Comparison of ENCODE assay signal across 1 mouse cellular context in the genomic region with DNA sequence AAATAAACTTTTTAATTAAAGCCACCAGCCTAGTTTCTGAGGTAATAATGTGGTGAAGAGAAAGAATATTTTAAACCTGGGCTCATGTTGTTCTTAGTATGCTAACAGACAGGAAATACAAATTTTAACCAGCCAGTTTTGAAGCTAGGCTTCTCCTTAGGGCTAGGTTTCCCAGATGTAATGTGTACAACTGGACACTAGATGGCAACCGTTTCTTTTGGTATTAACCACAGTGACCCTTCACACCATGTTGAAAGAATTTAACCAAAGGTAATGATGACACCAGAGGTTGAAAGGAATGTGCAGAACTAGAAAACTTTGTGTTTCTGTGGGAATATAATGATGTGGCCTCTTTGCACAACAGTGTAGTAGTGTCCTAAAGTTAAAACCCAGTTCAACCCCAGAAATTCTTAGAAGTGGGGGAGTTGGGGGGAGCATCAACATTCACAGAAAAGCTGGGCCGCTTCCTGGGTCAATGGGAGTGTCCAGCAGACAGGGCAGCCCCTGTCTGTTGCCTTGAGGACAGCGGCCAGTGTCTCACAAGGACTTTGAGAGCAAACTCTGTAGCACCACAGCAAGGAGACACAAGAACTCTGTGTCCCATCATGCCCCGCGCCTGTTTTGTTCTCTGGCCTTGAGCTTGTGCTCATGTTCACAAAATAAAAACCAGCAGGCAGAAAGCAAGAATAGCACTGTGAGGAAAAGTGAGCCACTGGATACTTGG.
TF ChIP-seq lines count a peak whose summit lies in the region.

No protein-coding gene starts in this region.

TF ChIP-seq in CH12.LX, 34 proteins besides CTCF, POLR2A, EP300 and RAD21 (continued from another document):
- TF ChIP-seq IRF4 (IDR thresholded peaks at IDR 0.05; ENCODE audit: low read depth, low read length), result 0 out of 2 replicates have a peak, but pooled peaks have one; percentile 22
- TF ChIP-seq NELFE (IDR thresholded peaks at IDR 0.05; ENCODE audit: low read depth, low read length), result peak; percentile 50; the same call in 1 of the 2 replicates
- no peak for TF ChIP-seq MEF2A (IDR thresholded peaks at IDR 0.05; ENCODE audit: borderline replicate concordance, low read depth, low read length)
- peak; percentile 28; the same call in 1 of the 2 replicates for TF ChIP-seq MYC (IDR thresholded peaks at IDR 0.05; ENCODE audit: low read depth, low read length)
- no peak for TF ChIP-seq PAX5 (IDR thresholded peaks at IDR 0.05; ENCODE audit: low read length)
- peak; percentile 37; the same call in 1 of the 2 replicates for TF ChIP-seq ZMIZ1 (IDR thresholded peaks at IDR 0.05; ENCODE audit: low read depth, low read length)
- TF ChIP-seq TBP (conservative IDR thresholded peaks at IDR 0.05; ENCODE audit: low read depth, low read length), result no peak
- TF ChIP-seq BHLHE40 (IDR thresholded peaks at IDR 0.05; ENCODE audit: low read depth, low read length), result no peak
- peak; percentile 61; the same call in 1 of the 2 replicates for TF ChIP-seq JUND (conservative IDR thresholded peaks at IDR 0.05; ENCODE audit: low read depth, low read length)
- 0 out of 2 replicates have a peak, but pooled peaks have one; percentile 18 for TF ChIP-seq CHD2 (IDR thresholded peaks at IDR 0.05; ENCODE audit: low read length)
TF ChIP-seq in CH12.LX: peak in this region for 9.
